Mouse (Mus musculus) brain, adult 2 months (tissue): ENCODE results near the gene Hnrnpul1.

Experiments used
- DNase-seq: peaks from one replicate; pipeline ENCODE4 v3.0.0; 2011; ENCODE audit warnings: low read depth, low spot score

Hnrnpul1 gene

GRCm38 (mm10) chr7:25689603-25690021 lies 64.9 kb downstream of the Hnrnpul1 start:
- DNase-seq = no peak

- DNase-seq = peak; percentile 42
Measured at GRCm38 (mm10) chr7:25688810-25689586, 65.6 kb downstream of the Hnrnpul1 start.

- no peak for DNase-seq
Measured at GRCm38 (mm10) chr7:25687811-25688401, 66.7 kb downstream of the Hnrnpul1 start.

- peak; percentile 32 for DNase-seq
Measured at GRCm38 (mm10) chr7:25686680-25687531, 67.7 kb downstream of the Hnrnpul1 start, which contains the start of gene Tgfb1. Tgfb1 (plus strand) TSS chr7:25687002.

GRCm38 (mm10) chr7:25685926-25686470 lies 68.6 kb downstream of the Hnrnpul1 start:
- DNase-seq = no peak

GRCm38 (mm10) chr7:25684659-25685058 lies 69.9 kb downstream of the Hnrnpul1 start:
- DNase-seq = no peak

- peak; percentile 17 for DNase-seq
Measured at GRCm38 (mm10) chr7:25683474-25684180, 70.9 kb downstream of the Hnrnpul1 start.

GRCm38 (mm10) chr7:25681341-25682231 lies 73.0 kb downstream of the Hnrnpul1 start:
- no peak for DNase-seq

GRCm38 (mm10) chr7:25680514-25681258 lies 73.9 kb downstream of the Hnrnpul1 start, which contains the start of gene B9d2:
B9d2 (plus strand) TSS chr7:25680780.
- peak; percentile 97 for DNase-seq

GRCm38 (mm10) chr7:25679971-25680370 lies 74.6 kb downstream of the Hnrnpul1 start:
- peak; percentile 35 for DNase-seq

GRCm38 (mm10) chr7:25677013-25677412 lies 77.5 kb downstream of the Hnrnpul1 start:
- DNase-seq = no peak

GRCm38 (mm10) chr7:25676085-25676781 lies 78.3 kb downstream of the Hnrnpul1 start:
- peak; percentile 97 for DNase-seq

- no peak for DNase-seq
Measured at GRCm38 (mm10) chr7:25675405-25675804, 79.2 kb downstream of the Hnrnpul1 start.

- peak; percentile 14 for DNase-seq
Measured at GRCm38 (mm10) chr7:25674719-25675300, 79.7 kb downstream of the Hnrnpul1 start, which contains the start of gene Tmem91. Tmem91 (minus strand) TSS chr7:25675166.

- peak; percentile 31 for DNase-seq
Measured at GRCm38 (mm10) chr7:25674297-25674696, 80.3 kb downstream of the Hnrnpul1 start.

- DNase-seq = no peak
Measured at GRCm38 (mm10) chr7:25672442-25672841, 82.1 kb downstream of the Hnrnpul1 start.

GRCm38 (mm10) chr7:25671686-25672085 lies 82.9 kb downstream of the Hnrnpul1 start:
- no peak for DNase-seq
